Mouse (Mus musculus) inflammation-experienced regulatory T-cells, adult 16 weeks (primary cell): ENCODE data around the gene Gpr63. TPM values are rescaled to one million over a fixed set of nuclear protein-coding genes. Genes with fewer than 3 reads are reported as not detected.

Experiments used
- polyA plus RNA-seq: library from polyadenylated mRNA; unstranded; fragments of 100-300 nt; shearing (Covaris generic); gene quantifications from one replicate; pipeline ENCODE4 v1.2.1, GENCODE M21; 2017

The Gpr63 gene
- polyA plus RNA-seq: not detected

DNA sequence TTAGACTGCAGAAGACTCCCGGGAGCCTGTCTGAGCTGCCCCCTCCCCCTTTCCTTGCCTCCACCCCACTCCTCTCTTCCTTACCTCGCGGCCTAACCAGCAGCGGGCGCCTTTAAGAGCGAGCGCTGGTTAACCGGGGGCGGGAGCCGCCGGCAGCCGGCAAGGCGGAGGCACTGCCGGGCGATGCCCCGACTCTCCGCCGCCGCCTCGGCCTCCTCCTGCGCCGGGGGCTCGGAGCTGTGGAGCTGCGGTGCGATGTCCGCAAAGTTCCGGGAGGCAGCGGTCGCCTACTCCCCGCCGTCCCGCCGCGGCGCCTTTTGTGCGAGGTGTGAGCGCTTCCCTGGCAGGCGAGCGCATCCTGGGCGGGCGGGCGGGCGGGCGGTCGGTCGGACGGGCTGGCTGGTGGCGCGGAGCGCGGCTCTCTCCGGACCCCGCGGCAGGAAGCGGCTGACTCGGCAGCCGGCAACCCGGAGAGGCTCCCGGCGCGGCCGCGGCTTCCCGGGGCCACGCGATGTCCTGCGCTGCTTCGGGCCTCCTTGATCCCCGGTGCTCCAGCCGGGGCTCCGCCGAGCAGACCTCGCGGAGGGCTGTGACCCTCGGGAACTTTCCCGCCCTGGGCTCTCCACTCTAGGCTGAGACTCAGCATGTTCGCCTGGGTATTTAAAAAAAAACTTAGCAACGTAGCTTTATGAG lies at the start of gene Gpr63:
Gpr63 (plus strand) TSS at position 109 of the 693 bp plus-strand sequence.

Other genes starting within 250 kb of the Gpr63 start
- gene Klhl32, start 115.3 kb upstream of the Gpr63 start, polyA plus RNA-seq: 0.12 TPM
- gene Ndufaf4, start 68.3 kb upstream of the Gpr63 start, polyA plus RNA-seq: 36.0 TPM